Mouse (Mus musculus) kidney, adult 18-20 months (tissue): ENCODE measurements at regions not wholly inside any gene's neighbourhood (a gene's known extent, or its start where the extent isn't known, plus 50 kb on each side); places are given as distances from the start of the nearest gene placed in this dataset.

Experiments used
- DNase-seq: peaks from one replicate; pipeline ENCODE4 v3.0.0; 2021

GRCm38 (mm10) chr12:9934158-9934557, 364.2 kb downstream of the Osr1 start:
- DNase-seq: no peak

- no peak for DNase-seq
Observed at GRCm38 (mm10) chr12:9941357-9941756, 371.4 kb downstream of the Osr1 start.

DNA sequence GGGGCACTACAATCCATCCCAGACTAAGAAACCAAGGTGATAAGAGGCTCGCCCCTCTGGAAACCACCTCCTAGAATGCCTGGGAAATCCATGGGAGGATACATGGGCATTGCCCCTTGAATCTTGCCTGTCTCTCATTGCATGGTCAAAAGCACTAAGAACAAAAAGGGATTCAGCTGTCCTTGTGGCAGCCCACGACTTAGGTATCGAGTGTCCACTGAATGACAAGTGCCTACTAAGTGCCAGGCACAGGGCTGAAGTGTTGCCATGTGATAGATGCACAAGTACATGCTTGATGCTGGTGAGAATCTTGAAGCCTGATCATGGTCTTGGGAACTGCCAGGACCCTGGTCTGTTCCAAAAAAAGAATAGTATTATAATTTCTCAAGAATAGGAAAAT, 371.9 kb downstream of the Osr1 start:
- no peak for DNase-seq

- DNase-seq: no peak
Observed at GRCm38 (mm10) chr12:9948784-9949183, 378.9 kb downstream of the Osr1 start.

GRCm38 (mm10) chr12:9952372-9952771, 382.5 kb downstream of the Osr1 start:
- no peak for DNase-seq

GRCm38 (mm10) chr12:9954178-9954888, 384.4 kb downstream of the Osr1 start:
- no peak for DNase-seq

DNA sequence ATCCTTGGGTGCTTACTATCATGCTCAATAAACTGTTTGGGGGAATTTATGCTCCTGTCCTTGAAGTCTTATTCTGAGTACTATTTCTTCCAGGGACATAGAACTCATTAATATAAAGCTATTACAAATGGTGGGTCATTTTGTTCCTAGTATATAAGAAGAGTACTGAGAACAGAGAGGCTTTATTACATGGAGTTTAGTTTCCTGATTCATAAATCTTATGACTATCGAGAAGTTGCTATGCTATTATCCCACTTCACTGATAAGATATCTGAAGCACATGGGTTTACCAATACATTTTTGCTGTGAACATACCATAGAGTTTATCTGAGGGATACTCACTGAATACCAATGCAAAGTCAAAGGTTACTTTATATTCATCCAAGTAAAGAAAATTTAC, 399.5 kb downstream of the Osr1 start:
- no peak for DNase-seq

DNA sequence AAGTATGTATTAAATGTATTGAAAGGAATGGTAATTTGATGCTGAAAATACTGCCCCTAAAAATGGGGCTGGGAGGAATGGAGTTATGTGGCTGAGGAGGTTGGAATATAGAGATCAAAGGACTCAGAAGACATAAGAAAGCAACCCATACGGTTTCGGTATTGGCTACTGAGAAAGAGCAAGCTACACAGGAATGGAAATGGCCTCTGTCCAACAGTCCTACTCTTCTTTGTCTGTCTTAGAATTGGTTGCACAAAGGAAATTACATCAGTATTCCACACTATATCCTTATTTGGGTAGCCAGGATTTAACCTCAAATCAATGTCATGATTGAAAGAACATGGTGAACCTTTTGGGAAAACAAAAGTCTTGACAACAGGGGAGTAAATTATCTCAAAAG, 399.0 kb upstream of the Nt5c1b start:
- no peak for DNase-seq

DNA sequence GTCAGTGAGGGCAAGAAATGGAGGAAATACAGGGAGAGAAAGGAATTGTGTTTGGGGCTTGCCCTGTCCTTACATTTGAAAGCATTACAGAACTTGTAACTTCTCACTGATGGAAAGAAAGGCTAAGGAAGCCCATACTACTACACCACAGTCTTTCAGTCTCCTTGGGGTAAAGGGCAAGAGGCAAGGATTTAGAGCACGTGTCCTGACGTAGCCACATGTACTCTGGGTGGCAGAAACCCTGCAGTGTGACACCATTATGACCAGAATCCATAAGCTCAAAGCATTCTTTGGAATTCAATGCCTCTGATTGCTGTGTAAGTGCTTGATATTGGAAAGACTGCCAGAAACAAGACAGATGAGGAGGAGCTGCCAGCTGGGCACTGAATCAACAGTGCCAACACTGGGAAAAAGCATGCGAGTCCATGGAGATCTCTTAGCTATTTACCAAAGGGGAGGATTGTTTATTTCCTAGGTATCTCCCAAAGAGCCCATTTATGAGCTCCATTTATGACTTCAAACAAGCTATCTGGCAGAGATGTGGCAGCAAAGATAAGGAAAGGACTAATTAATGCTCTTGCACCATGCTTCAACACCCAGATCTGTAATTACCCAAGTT, 391.2 kb upstream of the Nt5c1b start:
- DNase-seq: no peak

GRCm38 (mm10) chr12:9979113-9979507, 390.7 kb upstream of the Nt5c1b start:
- DNase-seq: no peak

- DNase-seq: no peak
Observed at GRCm38 (mm10) chr12:9991305-9991704, 378.5 kb upstream of the Nt5c1b start.

DNA sequence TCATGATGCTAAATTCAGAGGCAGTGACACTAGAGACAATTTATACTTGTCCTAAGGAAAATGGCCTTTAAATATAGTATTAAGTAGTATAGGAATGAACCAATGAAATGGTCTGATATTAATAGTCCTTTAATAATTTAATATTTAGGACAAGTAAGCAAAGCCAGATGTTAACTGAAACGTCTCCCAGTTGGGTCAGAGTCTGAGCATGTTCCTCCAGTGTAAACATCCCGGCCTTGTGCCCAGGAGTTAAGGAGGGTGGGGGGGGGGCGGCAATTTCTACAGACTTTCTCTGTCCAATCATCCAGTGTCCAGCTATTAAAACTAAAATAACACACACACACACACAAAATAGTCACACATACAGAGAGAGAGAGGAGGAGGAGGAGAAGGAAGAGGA, 374.1 kb upstream of the Nt5c1b start:
- no peak for DNase-seq

GRCm38 (mm10) chr12:9996455-9997189, 373.2 kb upstream of the Nt5c1b start:
- DNase-seq: no peak

- no peak for DNase-seq
Observed at GRCm38 (mm10) chr12:9997190-9997561, 372.6 kb upstream of the Nt5c1b start.

- DNase-seq: no peak
Observed at GRCm38 (mm10) chr12:9997571-9997970, 372.2 kb upstream of the Nt5c1b start.

GRCm38 (mm10) chr12:9999933-10000332, 369.8 kb upstream of the Nt5c1b start:
- no peak for DNase-seq

DNA sequence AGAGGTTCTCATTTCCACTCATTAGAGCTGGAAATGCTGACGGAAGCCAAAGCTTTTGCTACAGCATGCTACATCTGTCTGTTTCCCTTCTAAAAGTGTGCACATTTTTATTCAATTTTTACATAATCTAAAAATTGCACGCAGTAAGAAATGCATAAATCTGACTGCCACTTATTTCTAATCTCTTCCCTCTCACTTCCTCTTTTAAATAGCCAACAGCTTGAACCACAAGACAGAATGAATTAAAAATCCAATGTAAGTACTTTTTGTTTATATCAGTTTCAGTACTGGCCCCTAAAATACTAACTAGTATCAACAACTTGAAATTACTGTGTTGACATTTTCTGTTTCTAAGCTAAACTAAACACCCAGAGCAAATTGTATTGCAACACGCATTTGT, 361.3 kb upstream of the Nt5c1b start:
- DNase-seq: no peak

DNA sequence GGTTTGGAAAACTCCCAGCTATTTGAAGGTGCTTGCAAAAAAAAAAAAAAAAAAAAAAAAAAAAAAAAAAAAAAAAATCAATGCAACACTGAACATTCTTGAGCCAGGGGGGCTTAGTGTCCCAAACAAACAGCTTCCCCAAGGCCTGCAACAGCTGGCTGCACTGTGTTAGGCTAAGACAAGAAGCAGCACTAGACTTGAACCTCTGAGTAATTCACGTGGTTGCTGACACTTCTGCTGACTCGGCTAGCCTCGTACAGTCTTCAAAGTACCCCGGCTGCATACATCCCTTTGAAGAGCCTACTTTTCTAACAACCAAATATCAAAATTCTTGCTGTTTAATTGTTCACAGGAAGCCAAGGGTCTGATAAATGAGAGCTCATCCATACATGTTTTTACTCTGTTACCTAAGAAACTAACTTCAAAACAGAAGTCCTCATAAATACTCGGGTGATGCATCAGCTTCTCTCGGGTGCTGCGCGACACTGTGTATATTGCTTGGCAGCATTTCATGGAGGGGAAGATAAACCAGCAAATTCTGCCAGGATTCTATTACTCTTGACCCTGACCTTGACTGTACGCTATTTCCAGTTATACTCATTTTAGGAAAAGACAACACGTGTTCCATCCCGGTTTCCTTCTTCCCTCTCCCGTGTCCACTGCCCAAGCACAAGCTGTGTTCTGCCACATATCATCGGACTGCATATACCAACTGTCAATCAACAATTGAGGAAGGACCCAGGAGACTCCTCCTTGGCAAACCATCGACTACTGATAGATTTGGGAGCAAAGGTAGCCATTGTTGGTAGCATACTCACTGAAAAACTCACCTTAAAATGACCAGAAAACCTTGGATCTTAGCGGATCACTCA, 352.8 kb upstream of the Nt5c1b start:
- DNase-seq: no peak

DNA sequence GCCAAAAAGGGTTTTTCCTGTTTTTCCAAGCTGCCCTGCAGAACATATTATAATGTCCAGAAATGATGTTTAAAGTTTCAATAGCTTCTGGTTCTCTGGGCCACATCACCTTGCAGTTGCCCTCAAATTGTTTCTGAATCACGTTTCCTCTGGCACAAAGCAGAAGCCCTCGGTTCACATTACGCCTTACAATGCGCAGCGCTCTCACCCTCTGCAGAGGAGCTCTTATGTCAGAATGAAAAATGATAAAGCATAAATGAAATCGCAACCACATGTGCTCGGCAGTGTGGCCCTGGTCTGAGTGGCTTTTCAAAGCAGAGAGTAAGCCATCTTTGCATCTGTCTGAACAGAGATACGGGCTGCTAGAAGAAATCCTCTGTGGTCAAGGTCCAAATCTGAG, 334.3 kb upstream of the Nt5c1b start:
- no peak for DNase-seq

- no peak for DNase-seq
Observed at GRCm38 (mm10) chr12:10062006-10062514, 307.7 kb upstream of the Nt5c1b start.

DNA sequence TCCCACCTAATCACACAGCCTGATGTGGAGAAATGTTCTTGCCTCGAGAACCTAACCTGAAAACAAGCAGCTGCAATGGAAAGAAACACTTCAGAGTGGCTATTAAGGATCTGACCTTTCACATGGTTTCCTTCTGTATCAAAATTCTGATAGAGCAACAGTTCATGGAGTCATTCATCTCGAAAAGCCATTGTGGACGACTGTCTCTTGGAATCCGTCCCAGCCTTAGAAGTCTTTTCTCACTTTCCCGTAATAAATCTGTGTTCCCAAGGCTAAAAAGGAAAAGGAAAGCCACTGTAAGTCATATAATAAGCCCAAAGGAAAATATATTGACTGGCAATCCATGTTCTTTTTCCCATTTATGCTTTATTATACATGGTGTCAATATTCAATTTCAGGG, 291.4 kb upstream of the Nt5c1b start:
- no peak for DNase-seq

DNA sequence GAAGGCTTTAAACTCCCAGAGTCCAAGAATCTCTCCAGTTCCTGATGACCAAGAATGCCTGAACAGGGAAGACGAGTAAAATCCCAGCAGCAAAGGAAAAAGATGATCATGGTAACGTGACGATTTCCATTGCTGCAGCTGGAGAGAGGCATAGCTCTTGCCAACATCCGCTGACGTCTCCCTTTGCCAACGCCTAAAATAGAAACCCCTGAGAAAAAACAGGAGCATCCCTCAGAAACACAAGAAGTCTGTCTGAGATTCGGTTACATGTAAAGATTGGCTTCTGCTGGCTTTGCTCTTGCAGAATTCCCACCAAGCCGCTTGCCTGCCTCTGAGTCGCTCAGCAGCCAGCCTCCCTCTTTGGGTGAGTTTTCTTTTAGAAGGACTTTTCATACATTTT, 290.3 kb upstream of the Nt5c1b start:
- DNase-seq: no peak

GRCm38 (mm10) chr12:10112874-10113453, 256.8 kb upstream of the Nt5c1b start:
- no peak for DNase-seq
